ENCODE assay signal across 20 mouse cellular contexts in genomic region chr14:105822653-105823052, GRCm38 (mm10).
DNase-seq lines count a peak whose midpoint lies in the region; ATAC-seq and TF ChIP-seq lines count a peak whose summit lies in the region.
"Had no signal": no experiment of that assay in that cellular context is flagged by ENCODE, and none has a peak within 500 bp of the region (broad histone marks: within the 10 kb centered on the region; RNA-seq: fewer than 3 reads in every experiment).

No protein-coding gene starts in this region.

- no peak overlapping the region for H3K9ac ChIP-seq in kidney, embryonic 14.5 days (ENCODE audit: low read depth, low read length)
- H3K9ac ChIP-seq in lung, postnatal 0 days (replicated peaks; ENCODE audit: low read depth), result no peak overlapping the region
- H3K9ac ChIP-seq: embryonic facial prominence, embryonic 13.5 days; forebrain, embryonic 12.5 days; hindbrain, embryonic 13.5 days had no signal

- peak; percentile 45; the same call in 1 of the 2 replicates for ATAC-seq in kidney, embryonic 14.5 days (ENCODE audit: low FRiP score, low TSS enrichment)
- peak; percentile 98 for ATAC-seq in lung, postnatal 0 days
- ATAC-seq: forebrain, embryonic 16.5 days had no signal

- H3K4me3 ChIP-seq in kidney, embryonic 14.5 days (ENCODE audit: low read length), result no peak overlapping the region
- no peak overlapping the region for H3K4me3 ChIP-seq in lung, adult 2 months (replicated peaks; ENCODE audit: extremely low read depth, low read depth, low read length)
- H3K4me3 ChIP-seq in lung, postnatal 0 days (ENCODE audit: low read depth, low read length), result no peak overlapping the region
- H3K4me3 ChIP-seq: embryonic facial prominence, embryonic 13.5 days; forebrain, embryonic 12.5 days; heart, embryonic 10.5 days; hindbrain, embryonic 13.5 days had no signal

- no peaks in the 10 kb centered on the region for H3K36me3 ChIP-seq in kidney, embryonic 14.5 days (ENCODE audit: control insufficient read depth, insufficient read depth, low read length)
- H3K36me3 ChIP-seq in lung, postnatal 0 days (ENCODE audit: insufficient read depth, low read length), result no peaks in the 10 kb centered on the region
- H3K36me3 ChIP-seq: embryonic facial prominence, embryonic 13.5 days; forebrain, embryonic 12.5 days; heart, embryonic 10.5 days; hindbrain, embryonic 13.5 days had no signal

- no peak overlapping the region for H3K27ac ChIP-seq in kidney, embryonic 14.5 days (ENCODE audit: low read depth, low read length)
- peak overlapping the region; percentile 17; the same call in 1 of the 2 replicates for H3K27ac ChIP-seq in lung, postnatal 0 days (ENCODE audit: low read length)
- H3K27ac ChIP-seq: embryonic facial prominence, embryonic 13.5 days; forebrain, embryonic 12.5 days; heart, embryonic 10.5 days; hindbrain, embryonic 13.5 days had no signal

- peak; percentile 94 for TF ChIP-seq EP300 in lung, postnatal 0 days (IDR thresholded peaks at IDR 0.05)

- no peak for DNase-seq in kidney, adult 9 months
- peak; percentile 47 for DNase-seq in lung, adult 2 months
- DNase-seq in lung, postnatal 0 days (ENCODE audit: low spot score), result peak; percentile 90
- DNase-seq in lung, postnatal 36 days, result peak; percentile 73
- DNase-seq in adrenal gland, postnatal 4 days (ENCODE audit: low spot score in 2 of 2), result no peak
- no peak for DNase-seq in heart, adult 9 months (ENCODE audit: low spot score in 2 of 2)
- no peak for DNase-seq in right cerebral cortex, postnatal 14 days
- DNase-seq: adrenal gland, postnatal 10 days; cerebellum, adult 11-12 months; cerebellum, adult 9-10 months; cerebellum, postnatal 25 days; gastrocnemius, postnatal 36 days; heart, adult 11 months; heart, postnatal 10 days had no signal

- H3K27me3 ChIP-seq in kidney, embryonic 14.5 days (ENCODE audit: control insufficient read depth, insufficient read depth, low read length), result 0 out of 2 replicates have a peak, but pooled peaks cover 3% of the 10 kb centered on the region
- no peaks in the 10 kb centered on the region for H3K27me3 ChIP-seq in lung, postnatal 0 days (replicated peaks; ENCODE audit: insufficient read depth, low read length)
- H3K27me3 ChIP-seq: embryonic facial prominence, embryonic 13.5 days; forebrain, embryonic 12.5 days; hindbrain, embryonic 13.5 days had no signal

- no peak for TF ChIP-seq CTCF in lung, adult 2 months (IDR thresholded peaks at IDR 0.05; ENCODE audit: insufficient read depth, low read length)
- no peak for TF ChIP-seq CTCF in lung, postnatal 0 days (IDR thresholded peaks at IDR 0.05)

- no peaks in the 10 kb centered on the region for H3K4me1 ChIP-seq in kidney, embryonic 14.5 days (ENCODE audit: control insufficient read depth, insufficient read depth, low read length)
- H3K4me1 ChIP-seq in lung, adult 2 months (ENCODE audit: control insufficient read depth, insufficient read depth, low read length), result no peaks in the 10 kb centered on the region
- no peaks in the 10 kb centered on the region; the same call in 1 of the 2 replicates for H3K4me1 ChIP-seq in lung, postnatal 0 days (ENCODE audit: insufficient read depth, low read depth, low read length)
- H3K4me1 ChIP-seq: embryonic facial prominence, embryonic 13.5 days; forebrain, embryonic 12.5 days; hindbrain, embryonic 13.5 days had no signal

- no peaks in the 10 kb centered on the region for H3K9me3 ChIP-seq in kidney, embryonic 14.5 days (ENCODE audit: control insufficient read depth, low read length)
- no peaks in the 10 kb centered on the region for H3K9me3 ChIP-seq in lung, postnatal 0 days (ENCODE audit: low read length)
- H3K9me3 ChIP-seq: embryonic facial prominence, embryonic 13.5 days; forebrain, embryonic 12.5 days; heart, embryonic 10.5 days; hindbrain, embryonic 13.5 days had no signal

- H3K4me2 ChIP-seq in kidney, embryonic 14.5 days (replicated peaks; ENCODE audit: low read depth, low read length), result no peak overlapping the region
- H3K4me2 ChIP-seq in lung, postnatal 0 days (replicated peaks; ENCODE audit: low read depth, low read length), result peak overlapping the region; percentile 29; the same call in 1 of the 2 replicates
- H3K4me2 ChIP-seq: embryonic facial prominence, embryonic 13.5 days; forebrain, embryonic 12.5 days; hindbrain, embryonic 13.5 days had no signal

- 76% methylated on average over 9 of the region's 9 CpGs for WGBS in kidney, embryonic 14.5 days
- 65% methylated on average over 9 of the region's 9 CpGs for WGBS in lung, adult 2 months
- 47% methylated on average over 9 of the region's 9 CpGs for WGBS in lung, postnatal 0 days

- no peak for TF ChIP-seq POLR2A in lung, adult 2 months (IDR thresholded peaks at IDR 0.05; ENCODE audit: borderline replicate concordance, extremely low read depth, low read depth, low read length)

Comparison
In these comparisons a context has a peak if more than half of its experiments do, and no peak if none do; other contexts are left out.
1. DNase-seq: peak in lung, adult 2 months (single experiment), lung, postnatal 0 days (single experiment) and lung, postnatal 36 days (single experiment); none in kidney, adult 9 months (single experiment), adrenal gland, postnatal 4 days (0 of 2), heart, adult 9 months (0 of 2) and right cerebral cortex, postnatal 14 days (single experiment).